Mouse (Mus musculus) small intestine, adult 2 months (tissue): ENCODE measurements at regions not wholly inside any gene's neighbourhood (a gene's known extent, or its start where the extent isn't known, plus 50 kb on each side); places are given as distances from the start of the nearest gene placed in this dataset.

Experiments
- CTCF ChIP-seq: fragments of 200-500 bp; IDR thresholded peaks from 2 replicates; pipeline ENCODE4 v1.5.1; 2012; ENCODE audit warnings: low read depth, mild to moderate bottlenecking, control low read depth, inconsistent platforms, low read length, moderate library complexity, mixed read lengths; ENCODE audit not compliant: insufficient replicate concordance, insufficient read length; ENCODE audit errors: extremely low read depth
- POLR2A ChIP-seq: fragments of 200-500 bp; IDR thresholded peaks from 2 replicates; pipeline ENCODE4 v1.6.1; 2012; ENCODE audit warnings: low read depth, mild to moderate bottlenecking, control low read depth, inconsistent platforms, low read length, moderate library complexity

- TF ChIP-seq POLR2A (no peak), CTCF (no peak)
These were observed 248.8 kb downstream of the Pros1 start for GRCm38 (mm10) chr16:63102930-63103329.
